Mouse (Mus musculus): ENCODE results near the gene Dtx2. TPM values are rescaled to one million over a fixed set of nuclear protein-coding genes. Genes with fewer than 3 reads are reported as not detected.

Dtx2 gene
- polyA plus RNA-seq, 1 experiment: not detected

GRCm38 (mm10) chr5:135966866-135967265, 27.7 kb upstream of the Dtx2 start:
- TF ChIP-seq CTCF (IDR thresholded peaks at IDR 0.05; ENCODE audit: insufficient read depth, low read depth, low read length) (no peak), POLR2A (IDR thresholded peaks at IDR 0.05; ENCODE audit: insufficient read depth, low read depth, low read length) (no peak)
- 64% methylated on average over 9 of the region's 9 CpGs for WGBS
- peaks cover 8% of the 10 kb centered on the region for H3K4me1 ChIP-seq (ENCODE audit: control insufficient read depth, insufficient read depth, low read length)
- H3K4me3 ChIP-seq (ENCODE audit: insufficient read depth, low read depth, low read length): no peak overlapping the region
- no peak overlapping the region for H3K27ac ChIP-seq (ENCODE audit: insufficient read depth, low read depth, low read length)

DNA sequence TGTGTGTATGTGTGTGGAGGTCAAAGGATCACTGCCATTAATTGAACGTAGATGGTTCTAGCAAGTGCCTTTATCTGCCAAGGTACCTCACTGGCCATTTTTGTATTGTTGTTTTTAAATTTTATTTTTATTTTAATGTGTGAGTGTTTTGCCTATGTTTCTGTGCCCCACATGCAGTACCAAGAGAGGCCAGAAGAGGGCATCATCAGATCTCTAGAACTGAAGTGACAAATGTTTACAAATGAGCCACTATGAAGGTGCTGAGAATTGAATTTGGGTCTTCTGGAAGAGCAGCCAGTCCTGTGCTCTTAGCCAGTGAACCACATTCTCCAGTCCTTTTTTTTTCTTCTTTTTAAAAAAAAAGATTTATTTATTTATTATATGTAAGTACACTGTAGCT, 25.8 kb upstream of the Dtx2 start:
- Histone ChIP-seq H3K4me3 (ENCODE audit: insufficient read depth, low read depth, low read length) (no peak overlapping the region), H3K4me1 (ENCODE audit: control insufficient read depth, insufficient read depth, low read length) (peaks cover 5% of the 10 kb centered on the region), H3K27ac (ENCODE audit: insufficient read depth, low read depth, low read length) (no peak overlapping the region)
- no peak for TF ChIP-seq POLR2A (IDR thresholded peaks at IDR 0.05; ENCODE audit: insufficient read depth, low read depth, low read length)
- TF ChIP-seq CTCF (IDR thresholded peaks at IDR 0.05; ENCODE audit: insufficient read depth, low read depth, low read length): no peak
- WGBS: 64% methylated on average over 1 of the region's 1 CpGs

DNA sequence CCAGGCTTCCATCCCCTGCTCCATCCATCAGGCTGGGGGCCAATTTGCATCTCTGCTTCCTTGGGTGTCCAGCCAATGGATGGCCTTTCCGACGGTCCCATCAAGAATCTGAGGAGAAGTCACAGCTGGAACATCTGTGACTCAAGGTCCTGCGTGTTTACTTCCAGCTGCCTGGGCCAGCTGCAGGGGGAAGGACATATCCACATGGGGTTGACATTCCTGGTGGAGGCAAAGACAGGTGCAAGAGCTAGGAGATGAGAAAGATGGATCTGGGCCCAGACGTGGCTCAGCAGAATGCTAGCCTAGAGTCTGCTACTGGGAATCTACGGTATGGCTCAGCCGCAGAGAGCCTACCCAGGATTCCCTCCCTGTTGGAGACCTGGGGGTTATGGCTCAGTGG, 24.4 kb upstream of the Dtx2 start:
- no peak overlapping the region for H3K4me3 ChIP-seq (ENCODE audit: insufficient read depth, low read depth, low read length)
- peaks cover 4% of the 10 kb centered on the region for H3K4me1 ChIP-seq (ENCODE audit: control insufficient read depth, insufficient read depth, low read length)
- 80% methylated on average over 6 of the region's 6 CpGs for WGBS
- H3K27ac ChIP-seq (ENCODE audit: insufficient read depth, low read depth, low read length): no peak overlapping the region
- no peak for TF ChIP-seq CTCF (IDR thresholded peaks at IDR 0.05; ENCODE audit: insufficient read depth, low read depth, low read length)
- TF ChIP-seq POLR2A (IDR thresholded peaks at IDR 0.05; ENCODE audit: insufficient read depth, low read depth, low read length): no peak

DNA sequence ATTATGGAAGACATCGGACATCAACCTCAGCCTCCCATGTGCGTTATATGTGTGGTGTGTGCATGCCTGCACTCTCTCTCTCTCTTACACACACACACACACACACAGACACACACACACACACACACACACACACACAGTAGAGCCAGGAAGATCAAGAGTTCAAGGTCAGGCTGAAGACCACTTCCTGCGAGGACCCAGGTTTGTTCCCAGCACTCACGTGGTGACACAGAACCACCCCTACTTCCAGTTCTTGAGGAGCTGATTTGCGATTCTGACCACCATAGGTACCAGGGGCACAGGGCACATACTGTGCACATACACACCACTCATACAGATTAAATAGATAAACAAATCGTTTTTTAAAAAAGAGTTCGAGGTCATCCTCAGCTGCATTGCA, 22.7 kb upstream of the Dtx2 start:
- Histone ChIP-seq H3K4me3 (ENCODE audit: insufficient read depth, low read depth, low read length) (no peak overlapping the region), H3K4me1 (ENCODE audit: control insufficient read depth, insufficient read depth, low read length) (peaks cover 6% of the 10 kb centered on the region), H3K27ac (ENCODE audit: insufficient read depth, low read depth, low read length) (no peak overlapping the region)
- 90% methylated on average over 7 of the region's 7 CpGs for WGBS
- TF ChIP-seq CTCF (IDR thresholded peaks at IDR 0.05; ENCODE audit: insufficient read depth, low read depth, low read length) (no peak), POLR2A (IDR thresholded peaks at IDR 0.05; ENCODE audit: insufficient read depth, low read depth, low read length) (no peak)

DNA sequence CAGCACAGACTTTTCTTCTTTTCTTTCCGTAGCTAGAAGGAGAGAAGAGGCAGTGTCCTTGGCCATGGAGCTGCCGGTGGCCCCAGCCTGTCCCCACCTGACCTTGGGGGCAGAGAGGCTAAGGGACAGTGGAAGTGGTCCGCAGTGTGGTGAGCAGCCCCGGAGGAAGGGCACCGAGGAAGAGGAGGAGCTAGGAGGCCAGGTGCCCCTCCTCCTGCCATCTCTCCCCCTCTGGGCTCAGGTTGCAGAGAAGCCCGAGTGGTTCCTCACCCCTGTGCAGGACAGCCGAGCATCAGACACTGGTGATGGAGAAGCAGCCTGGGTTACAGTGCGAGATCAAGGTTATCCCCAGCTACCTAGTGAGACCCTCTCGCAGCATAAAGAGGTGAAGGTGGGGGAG, 20.2 kb upstream of the Dtx2 start, which contains the start of gene Ssc4d:
Gene Ssc4d, minus strand, starts transcription at position 167 of the 400 bp plus-strand sequence.
- WGBS: 34% methylated on average over 9 of the region's 9 CpGs
- Histone ChIP-seq H3K4me3 (ENCODE audit: insufficient read depth, low read depth, low read length) (no peak within 1 kb of the TSS), H3K4me1 (ENCODE audit: control insufficient read depth, insufficient read depth, low read length) (peaks cover 6% of the 10 kb centered on the region), H3K27ac (ENCODE audit: insufficient read depth, low read depth, low read length) (no peak within 1 kb of the TSS)
- TF ChIP-seq POLR2A (IDR thresholded peaks at IDR 0.05; ENCODE audit: insufficient read depth, low read depth, low read length) (no peak), CTCF (IDR thresholded peaks at IDR 0.05; ENCODE audit: insufficient read depth, low read depth, low read length) (no peak)

GRCm38 (mm10) chr5:135975893-135976668, 18.5 kb upstream of the Dtx2 start:
- 88% methylated on average over 8 of the region's 8 CpGs for WGBS
- H3K4me1 ChIP-seq (ENCODE audit: control insufficient read depth, insufficient read depth, low read length): peaks cover 6% of the 10 kb centered on the region
- H3K27ac ChIP-seq (ENCODE audit: insufficient read depth, low read depth, low read length): no peak overlapping the region
- no peak overlapping the region for H3K4me3 ChIP-seq (ENCODE audit: insufficient read depth, low read depth, low read length)
- TF ChIP-seq POLR2A (IDR thresholded peaks at IDR 0.05; ENCODE audit: insufficient read depth, low read depth, low read length) (no peak), CTCF (IDR thresholded peaks at IDR 0.05; ENCODE audit: insufficient read depth, low read depth, low read length) (no peak)

- peaks cover 6% of the 10 kb centered on the region for H3K4me1 ChIP-seq (ENCODE audit: control insufficient read depth, insufficient read depth, low read length)
- no peak overlapping the region for H3K27ac ChIP-seq (ENCODE audit: insufficient read depth, low read depth, low read length)
- TF ChIP-seq CTCF (IDR thresholded peaks at IDR 0.05; ENCODE audit: insufficient read depth, low read depth, low read length) (no peak), POLR2A (IDR thresholded peaks at IDR 0.05; ENCODE audit: insufficient read depth, low read depth, low read length) (no peak)
- 84% methylated on average over 5 of the region's 5 CpGs for WGBS
- H3K4me3 ChIP-seq (ENCODE audit: insufficient read depth, low read depth, low read length): no peak overlapping the region
Observed at GRCm38 (mm10) chr5:135979381-135979780, 15.2 kb upstream of the Dtx2 start.

- Histone ChIP-seq H3K4me1 (ENCODE audit: control insufficient read depth, insufficient read depth, low read length) (peaks cover 6% of the 10 kb centered on the region), H3K4me3 (ENCODE audit: insufficient read depth, low read depth, low read length) (no peak within 1 kb of the TSS), H3K27ac (ENCODE audit: insufficient read depth, low read depth, low read length) (no peak within 1 kb of the TSS)
- 66% methylated on average over 8 of the region's 8 CpGs for WGBS
- TF ChIP-seq CTCF (IDR thresholded peaks at IDR 0.05; ENCODE audit: insufficient read depth, low read depth, low read length) (no peak), POLR2A (IDR thresholded peaks at IDR 0.05; ENCODE audit: insufficient read depth, low read depth, low read length) (no peak)
Observed at GRCm38 (mm10) chr5:135979904-135980303, 14.7 kb upstream of the Dtx2 start, which contains the start of gene Zp3. Gene Zp3 (plus strand): TSS chr5:135980099.

DNA sequence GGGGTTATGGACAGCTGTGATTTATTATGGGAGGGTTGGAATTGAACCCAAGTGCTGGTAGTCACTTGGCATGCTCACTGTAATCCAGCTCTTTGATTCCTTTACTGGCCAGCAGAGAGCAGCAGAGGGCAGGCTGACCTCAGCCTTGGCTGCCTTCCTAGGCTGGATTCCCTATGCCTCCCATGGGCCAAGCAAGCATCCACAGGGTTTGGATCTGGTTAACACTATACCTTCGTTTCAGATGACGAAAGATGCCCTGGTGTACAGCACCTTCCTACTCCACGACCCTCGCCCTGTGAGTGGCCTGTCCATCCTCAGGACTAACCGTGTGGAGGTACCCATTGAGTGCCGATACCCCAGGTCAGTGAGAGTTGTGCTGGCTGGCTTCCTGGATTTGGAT, 12.2 kb upstream of the Dtx2 start:
- 43% methylated on average over 6 of the region's 6 CpGs for WGBS
- TF ChIP-seq CTCF (IDR thresholded peaks at IDR 0.05; ENCODE audit: insufficient read depth, low read depth, low read length) (peak; percentile 36; the same call in 1 of the 2 replicates), POLR2A (IDR thresholded peaks at IDR 0.05; ENCODE audit: insufficient read depth, low read depth, low read length) (no peak)
- Histone ChIP-seq H3K4me3 (ENCODE audit: insufficient read depth, low read depth, low read length) (no peak overlapping the region), H3K4me1 (ENCODE audit: control insufficient read depth, insufficient read depth, low read length) (no peaks in the 10 kb centered on the region; the same call in 1 of the 2 replicates), H3K27ac (ENCODE audit: insufficient read depth, low read depth, low read length) (no peak overlapping the region)

All from olfactory bulb, adult 2 months (tissue).